Mouse (Mus musculus): ENCODE data around the gene Clcn5.
A peak's percentile ranks its signal among the peaks of the same experiment; 100 is the strongest.

Gene Clcn5

GRCm38 (mm10) chrX:7319089-7319721, at the start of gene Clcn5:
Gene Clcn5 (minus strand): TSS chrX:7319358.
- peak; percentile 91 to 93 for DNase-seq (ENCODE audit: low spot score in 2 of 2)

- no peak for DNase-seq (ENCODE audit: low spot score in 2 of 2)
These were observed 6.3 kb upstream of the Clcn5 start for GRCm38 (mm10) chrX:7325455-7325854.

- peak; percentile 45 to 59 for DNase-seq (ENCODE audit: low spot score in 2 of 2)
These were observed 3.1 kb upstream of the Clcn5 start for GRCm38 (mm10) chrX:7322288-7322687.

GRCm38 (mm10) chrX:7320571-7320970, 1.4 kb upstream of the Clcn5 start:
- no peak for DNase-seq (ENCODE audit: low spot score in 2 of 2)

- no peak for DNase-seq (ENCODE audit: low spot score in 2 of 2)
These were observed 570 bp downstream of the Clcn5 start for GRCm38 (mm10) chrX:7318551-7319025.

- DNase-seq (ENCODE audit: low spot score in 2 of 2), result no peak
These were observed 4.0 kb downstream of the Clcn5 start for GRCm38 (mm10) chrX:7315115-7315514.

GRCm38 (mm10) chrX:7314645-7315044, 4.5 kb downstream of the Clcn5 start:
- DNase-seq (ENCODE audit: low spot score in 2 of 2), result no peak

GRCm38 (mm10) chrX:7308242-7308641, 10.9 kb downstream of the Clcn5 start:
- DNase-seq (ENCODE audit: low spot score in 2 of 2), result no peak

- DNase-seq (ENCODE audit: low spot score in 2 of 2), result no peak
These were observed 12.3 kb downstream of the Clcn5 start for GRCm38 (mm10) chrX:7306861-7307260.

GRCm38 (mm10) chrX:7292981-7293380, 26.2 kb downstream of the Clcn5 start:
- DNase-seq (ENCODE audit: low spot score in 2 of 2), result no peak

- DNase-seq (ENCODE audit: low spot score in 2 of 2), result no peak
These were observed 26.9 kb downstream of the Clcn5 start for GRCm38 (mm10) chrX:7292151-7292768.

GRCm38 (mm10) chrX:7288976-7289375, 30.2 kb downstream of the Clcn5 start:
- no peak for DNase-seq (ENCODE audit: low spot score in 2 of 2)

- no peak for DNase-seq (ENCODE audit: low spot score in 2 of 2)
These were observed 32.0 kb downstream of the Clcn5 start for GRCm38 (mm10) chrX:7287051-7287734.

- DNase-seq (ENCODE audit: low spot score in 2 of 2), result no peak
These were observed 36.5 kb downstream of the Clcn5 start for GRCm38 (mm10) chrX:7282636-7283035.

GRCm38 (mm10) chrX:7279722-7280121, 39.4 kb downstream of the Clcn5 start:
- no peak for DNase-seq (ENCODE audit: low spot score in 2 of 2)

GRCm38 (mm10) chrX:7276564-7276963, 42.6 kb downstream of the Clcn5 start:
- DNase-seq (ENCODE audit: low spot score in 2 of 2), result no peak

GRCm38 (mm10) chrX:7261149-7261548, 58.0 kb downstream of the Clcn5 start:
- DNase-seq (ENCODE audit: low spot score in 2 of 2), result no peak

GRCm38 (mm10) chrX:7260400-7261113, 58.6 kb downstream of the Clcn5 start:
- no peak for DNase-seq (ENCODE audit: low spot score in 2 of 2)

- no peak for DNase-seq (ENCODE audit: low spot score in 2 of 2)
These were observed 59.4 kb downstream of the Clcn5 start for GRCm38 (mm10) chrX:7259718-7260117.

- DNase-seq (ENCODE audit: low spot score in 2 of 2), result no peak
These were observed 63.1 kb downstream of the Clcn5 start for GRCm38 (mm10) chrX:7256022-7256421.

GRCm38 (mm10) chrX:7204099-7204498, 115.1 kb downstream of the Clcn5 start:
- no peak for DNase-seq (ENCODE audit: low spot score in 2 of 2)

GRCm38 (mm10) chrX:7203535-7203934, 115.6 kb downstream of the Clcn5 start:
- no peak for DNase-seq (ENCODE audit: low spot score in 2 of 2)

All from natural killer cell, adult 2 months (primary cell).